Mouse (Mus musculus) forebrain, postnatal 0 days (tissue): ENCODE results near the gene Herc3. TPM values are rescaled to one million over a fixed set of nuclear protein-coding genes. Genes with fewer than 3 reads are reported as not detected.
A peak's percentile ranks its signal among the peaks of the same experiment; 100 is the strongest.

Experiments
- ATAC-seq: fragments of 200-750 bp; cut with Nextera tagmentation; 2 replicates; pipeline ENCODE4 v1.8.0; 2017; ENCODE audit warnings: mild to moderate bottlenecking, moderate library complexity
- DNase-seq: peaks from one replicate; pipeline ENCODE4 v3.0.0-alpha.2; 2015
- H3K27ac ChIP-seq: fragments of 300-500 bp; sonication (generic); 2 replicates; pipeline ENCODE4 v1.5.1; 2014; ENCODE audit warnings: low read depth, mild to moderate bottlenecking, antibody characterized with exemption, low read length, moderate library complexity, mixed read lengths
- H3K27me3 ChIP-seq: fragments of 300-500 bp; sonication (generic); 2 replicates; pipeline ENCODE4 v1.6.1; 2014; ENCODE audit warnings: mild to moderate bottlenecking, low read length, mixed read lengths; ENCODE audit not compliant: insufficient read depth
- H3K36me3 ChIP-seq: fragments of 300-500 bp; sonication (generic); 2 replicates; pipeline ENCODE4 v1.6.1; 2014; ENCODE audit warnings: mild to moderate bottlenecking, moderate library complexity; ENCODE audit not compliant: insufficient read depth
- H3K4me1 ChIP-seq: fragments of 300-500 bp; sonication (generic); 2 replicates; pipeline ENCODE4 v1.6.1; 2014; ENCODE audit warnings: antibody characterized with exemption; ENCODE audit not compliant: insufficient read depth
- H3K4me2 ChIP-seq: fragments of 300-500 bp; sonication (generic); 2 replicates; pipeline ENCODE4 v1.6.1; 2014; ENCODE audit warnings: low read depth, mild to moderate bottlenecking, moderate library complexity
- H3K4me3 ChIP-seq: fragments of 300-500 bp; sonication (generic); 2 replicates; pipeline ENCODE4 v1.5.1; 2014; ENCODE audit warnings: low read depth, low read length, mixed read lengths
- H3K9ac ChIP-seq: fragments of 300-500 bp; sonication (generic); 2 replicates; pipeline ENCODE4 v1.6.1; 2014; ENCODE audit warnings: mild to moderate bottlenecking
- H3K9me3 ChIP-seq: fragments of 300-500 bp; sonication (generic); 2 replicates; pipeline ENCODE4 v1.6.1; 2016; ENCODE audit warnings: low read length
- CTCF ChIP-seq: sonication (generic); IDR thresholded peaks from 2 replicates; pipeline ENCODE4 v1.5.1; 2016; ENCODE audit warnings: antibody characterized with exemption, control low read depth, low read depth
- WGBS: fragments of 180-500 bp; shearing (Covaris S2); extraction: QIAGEN DNeasy Blood & Tissue Kit; methylation state at CpG from one replicate; pipeline ENCODE4 v1.1.7; 2014; 5-methylcytosine and 5-hydroxymethylcytosine counted together
- polyA plus RNA-seq: library from polyadenylated mRNA; unstranded; fragments of >200 nt; fragmentation: Nextera tagmentation; extraction: Ambion mirVana; gene quantifications from 2 replicates; pipeline ENCODE4 v1.2.1, GENCODE M21; 2015
- total RNA-seq: library from RNA; depleted of rRNA; stranded (reverse); fragments of >200 nt; gene quantifications from 2 replicates; pipeline ENCODE4 v1.2.3, GENCODE M21; 2014

Gene Herc3
- total and polyA plus RNA-seq, 2 experiments from 2014 or later: 24.2 to 69.6 TPM

GRCm38 (mm10) chr6:58929911-58930431 lies 98.7 kb downstream of the Herc3 start:
- peak; percentile 77 for DNase-seq

GRCm38 (mm10) chr6:58931149-58931548 lies 99.9 kb downstream of the Herc3 start:
- Histone ChIP-seq H3K36me3 (peaks cover 6% of the 10 kb centered on the region; the same call in 1 of the 2 replicates), H3K4me2 (no peak overlapping the region), H3K9me3 (no peaks in the 10 kb centered on the region), H3K9ac (no peak overlapping the region), H3K4me3 (no peak overlapping the region), H3K27me3 (no peaks in the 10 kb centered on the region), H3K4me1 (0 out of 2 replicates have a peak, but pooled peaks cover 10% of the 10 kb centered on the region), H3K27ac (no peak overlapping the region)
- DNase-seq: no peak
- WGBS: 52% methylated on average over 4 of the region's 4 CpGs
- no peak for TF ChIP-seq CTCF
- ATAC-seq: no peak

More at GRCm38 (mm10) chr6:58929911-58930431, 98.7 kb downstream of the Herc3 start:
- peaks cover 2% of the 10 kb centered on the region; the same call in 1 of the 2 replicates for H3K36me3 ChIP-seq
- H3K4me3 ChIP-seq: no peak overlapping the region
- WGBS: 71% methylated on average over 9 of the region's 9 CpGs
- no peaks in the 10 kb centered on the region for H3K27me3 ChIP-seq
- H3K9me3 ChIP-seq: no peaks in the 10 kb centered on the region
- H3K9ac ChIP-seq: no peak overlapping the region
- no peak overlapping the region for H3K4me2 ChIP-seq
- no peak for TF ChIP-seq CTCF
- H3K27ac ChIP-seq: no peak overlapping the region
- peak; percentile 68 for ATAC-seq
- 0 out of 2 replicates have a peak, but pooled peaks cover 10% of the 10 kb centered on the region for H3K4me1 ChIP-seq

GRCm38 (mm10) chr6:58932515-58933188 lies 101.4 kb downstream of the Herc3 start:
- Histone ChIP-seq H3K27ac (peak overlapping the region; percentile 75), H3K9ac (no peak overlapping the region), H3K9me3 (no peaks in the 10 kb centered on the region), H3K27me3 (no peaks in the 10 kb centered on the region), H3K36me3 (peaks cover 6% of the 10 kb centered on the region; the same call in 1 of the 2 replicates), H3K4me1 (0 out of 2 replicates have a peak, but pooled peaks cover 10% of the 10 kb centered on the region), H3K4me2 (peak overlapping the region; percentile 27), H3K4me3 (no peak overlapping the region)
- peak; percentile 14 for ATAC-seq
- DNase-seq: peak; percentile 50
- no peak for TF ChIP-seq CTCF
- 30% methylated on average over 12 of the region's 12 CpGs for WGBS

- Histone ChIP-seq H3K4me2 (peak overlapping the region; percentile 27), H3K27ac (peak overlapping the region; percentile 75), H3K27me3 (no peaks in the 10 kb centered on the region), H3K36me3 (peaks cover 6% of the 10 kb centered on the region; the same call in 1 of the 2 replicates), H3K9ac (no peak overlapping the region), H3K4me3 (no peak overlapping the region), H3K9me3 (no peaks in the 10 kb centered on the region), H3K4me1 (0 out of 2 replicates have a peak, but pooled peaks cover 10% of the 10 kb centered on the region)
- ATAC-seq (peak; percentile 93), DNase-seq (peak; percentile 93)
- WGBS: 18% methylated on average over 6 of the region's 6 CpGs
- TF ChIP-seq CTCF: peak; percentile 57
Observed at GRCm38 (mm10) chr6:58933189-58933913, 102.1 kb downstream of the Herc3 start.

GRCm38 (mm10) chr6:58934144-58934543 lies 102.9 kb downstream of the Herc3 start:
- TF ChIP-seq CTCF: no peak
- no peak for ATAC-seq
- WGBS: 19% methylated on average over 4 of the region's 4 CpGs

GRCm38 (mm10) chr6:58937726-58938125 lies 106.5 kb downstream of the Herc3 start:
- ATAC-seq: no peak
- no peak for TF ChIP-seq CTCF
- H3K9ac ChIP-seq: no peak overlapping the region
- H3K4me1 ChIP-seq: 0 out of 2 replicates have a peak, but pooled peaks cover 7% of the 10 kb centered on the region
- H3K27me3 ChIP-seq: no peaks in the 10 kb centered on the region
- H3K36me3 ChIP-seq: peaks cover 6% of the 10 kb centered on the region; the same call in 1 of the 2 replicates
- H3K27ac ChIP-seq: no peak overlapping the region
- DNase-seq: no peak
- no peak overlapping the region for H3K4me2 ChIP-seq
- no peak overlapping the region for H3K4me3 ChIP-seq
- H3K9me3 ChIP-seq: no peaks in the 10 kb centered on the region

More at GRCm38 (mm10) chr6:58934144-58934543, 102.9 kb downstream of the Herc3 start:
- Histone ChIP-seq H3K9me3 (no peaks in the 10 kb centered on the region), H3K9ac (no peak overlapping the region), H3K27me3 (no peaks in the 10 kb centered on the region), H3K36me3 (peaks cover 6% of the 10 kb centered on the region; the same call in 1 of the 2 replicates), H3K27ac (peak overlapping the region; percentile 75), H3K4me3 (no peak overlapping the region), H3K4me1 (0 out of 2 replicates have a peak, but pooled peaks cover 10% of the 10 kb centered on the region), H3K4me2 (no peak overlapping the region)
- peak; percentile 22 for DNase-seq
